Mouse (Mus musculus) hindbrain, embryonic 15.5 days (tissue): ENCODE results near the gene E2f6. TPM values are rescaled to one million over a fixed set of nuclear protein-coding genes. Genes with fewer than 3 reads are reported as not detected.

ENCODE experiments used
- ATAC-seq: fragments of 200-750 bp; cut with Nextera tagmentation; 2 replicates; pipeline ENCODE4 v1.8.0; 2017; ENCODE audit warnings: low read depth, moderate number of reproducible peaks, moderate TSS enrichment; ENCODE audit not compliant: low FRiP score
- H3K27ac ChIP-seq: fragments of 300-500 bp; sonication (generic); replicated peaks from 2 replicates; pipeline ENCODE4 v1.5.1; 2015; ENCODE audit warnings: mild to moderate bottlenecking, inconsistent platforms
- H3K27me3 ChIP-seq: fragments of 300-500 bp; sonication (generic); 2 replicates; pipeline ENCODE4 v1.6.1; 2015; ENCODE audit warnings: control low read depth, inconsistent platforms
- H3K36me3 ChIP-seq: fragments of 300-500 bp; sonication (generic); 2 replicates; pipeline ENCODE4 v1.6.1; 2015; ENCODE audit warnings: control low read depth, inconsistent platforms
- H3K4me1 ChIP-seq: fragments of 300-500 bp; sonication (generic); replicated peaks from 2 replicates; pipeline ENCODE4 v1.6.1; 2015; ENCODE audit warnings: control low read depth, inconsistent platforms
- H3K4me2 ChIP-seq: fragments of 300-500 bp; sonication (generic); 2 replicates; pipeline ENCODE4 v1.6.1; 2015; ENCODE audit warnings: moderate library complexity, mild to moderate bottlenecking, inconsistent platforms
- H3K4me3 ChIP-seq: fragments of 300-500 bp; sonication (generic); 2 replicates; pipeline ENCODE4 v1.5.1; 2015; ENCODE audit warnings: mild to moderate bottlenecking, inconsistent platforms
- H3K9ac ChIP-seq: fragments of 300-500 bp; sonication (generic); 2 replicates; pipeline ENCODE4 v1.6.1; 2015; ENCODE audit warnings: inconsistent platforms
- H3K9me3 ChIP-seq: fragments of 300-500 bp; sonication (generic); 2 replicates; pipeline ENCODE4 v1.6.1; 2016; ENCODE audit warnings: control low read depth, inconsistent platforms
- WGBS: fragments of 180-500 bp; shearing (Covaris S2); methylation state at CpG from one replicate; pipeline ENCODE4 v1.1.7; 2015; 5-methylcytosine and 5-hydroxymethylcytosine counted together
- polyA plus RNA-seq: library from polyadenylated mRNA; unstranded; fragments of >200 nt; fragmentation: Nextera tagmentation; extraction: Ambion mirVana; gene quantifications from 2 replicates; pipeline ENCODE4 v1.2.1, GENCODE M21; 2015

E2f6 gene
- polyA plus RNA-seq, 1 experiment from 2014 or later, result 29.7 TPM

- ATAC-seq, result no peak
- Histone ChIP-seq H3K4me2 (no peak overlapping the region), H3K36me3 (peaks cover 13% of the 10 kb centered on the region), H3K4me1 (0 out of 2 replicates have a peak, but pooled peaks cover 4% of the 10 kb centered on the region), H3K4me3 (no peak overlapping the region), H3K9ac (no peak overlapping the region), H3K27me3 (no peaks in the 10 kb centered on the region), H3K9me3 (no peaks in the 10 kb centered on the region), H3K27ac (no peak overlapping the region)
- WGBS, result 74% methylated on average over 4 of the region's 4 CpGs
Measured at GRCm38 (mm10) chr12:16831071-16831470, 20.3 kb downstream of the E2f6 start.

- Histone ChIP-seq H3K27ac (no peak overlapping the region), H3K4me3 (no peak overlapping the region), H3K36me3 (0 out of 2 replicates have a peak, but pooled peaks cover under 1% of the 10 kb centered on the region), H3K27me3 (no peaks in the 10 kb centered on the region), H3K4me1 (0 out of 2 replicates have a peak, but pooled peaks cover 4% of the 10 kb centered on the region), H3K9me3 (no peaks in the 10 kb centered on the region), H3K9ac (no peak overlapping the region), H3K4me2 (no peak overlapping the region)
- 63% methylated on average over 11 of the region's 11 CpGs for WGBS
- ATAC-seq, result peak; percentile 39; the same call in 1 of the 2 replicates
Measured at GRCm38 (mm10) chr12:16834701-16835100, 23.9 kb downstream of the E2f6 start.

GRCm38 (mm10) chr12:16836188-16836587 is 25.4 kb downstream of the E2f6 start:
- Histone ChIP-seq H3K4me1 (0 out of 2 replicates have a peak, but pooled peaks cover 4% of the 10 kb centered on the region), H3K9ac (no peak overlapping the region), H3K9me3 (no peaks in the 10 kb centered on the region), H3K36me3 (no peaks in the 10 kb centered on the region), H3K4me2 (no peak overlapping the region), H3K4me3 (no peak overlapping the region), H3K27me3 (no peaks in the 10 kb centered on the region), H3K27ac (no peak overlapping the region)
- ATAC-seq, result no peak
- 62% methylated on average over 9 of the region's 9 CpGs for WGBS

- H3K9me3 ChIP-seq, result no peaks in the 10 kb centered on the region
- H3K4me1 ChIP-seq, result 0 out of 2 replicates have a peak, but pooled peaks cover 4% of the 10 kb centered on the region
- H3K36me3 ChIP-seq, result no peaks in the 10 kb centered on the region
- no peak overlapping the region for H3K9ac ChIP-seq
- no peaks in the 10 kb centered on the region for H3K27me3 ChIP-seq
- no peak overlapping the region for H3K27ac ChIP-seq
- H3K4me2 ChIP-seq, result no peak overlapping the region
- H3K4me3 ChIP-seq, result no peak overlapping the region
- no peak for ATAC-seq
- WGBS, result 81% methylated on average over 4 of the region's 4 CpGs
Measured at GRCm38 (mm10) chr12:16837766-16838165, 27.0 kb downstream of the E2f6 start.

GRCm38 (mm10) chr12:16840842-16841782 is 30.3 kb downstream of the E2f6 start:
- ATAC-seq, result no peak
- WGBS, result 84% methylated on average over 8 of the region's 8 CpGs
- no peak overlapping the region for H3K4me3 ChIP-seq

GRCm38 (mm10) chr12:16844623-16845592 is 34.1 kb downstream of the E2f6 start:
- Histone ChIP-seq H3K9ac (no peak overlapping the region), H3K4me3 (no peak overlapping the region), H3K9me3 (no peaks in the 10 kb centered on the region), H3K4me2 (no peak overlapping the region), H3K36me3 (no peaks in the 10 kb centered on the region), H3K27ac (no peak overlapping the region), H3K4me1 (no peaks in the 10 kb centered on the region), H3K27me3 (no peaks in the 10 kb centered on the region)
- WGBS, result 64% methylated on average over 14 of the region's 14 CpGs
- ATAC-seq, result no peak

More at GRCm38 (mm10) chr12:16840842-16841782, 30.3 kb downstream of the E2f6 start:
- Histone ChIP-seq H3K9me3 (no peaks in the 10 kb centered on the region), H3K27ac (no peak overlapping the region), H3K4me1 (no peaks in the 10 kb centered on the region), H3K4me2 (no peak overlapping the region), H3K36me3 (no peaks in the 10 kb centered on the region), H3K27me3 (no peaks in the 10 kb centered on the region), H3K9ac (no peak overlapping the region)

- Histone ChIP-seq H3K4me1 (no peaks in the 10 kb centered on the region), H3K36me3 (no peaks in the 10 kb centered on the region), H3K4me2 (no peak overlapping the region), H3K27me3 (no peaks in the 10 kb centered on the region), H3K4me3 (no peak overlapping the region), H3K27ac (no peak overlapping the region), H3K9me3 (no peaks in the 10 kb centered on the region), H3K9ac (no peak overlapping the region)
- no peak for ATAC-seq
- 86% methylated on average over 4 of the region's 4 CpGs for WGBS
Measured at GRCm38 (mm10) chr12:16847204-16847792, 36.5 kb downstream of the E2f6 start.

GRCm38 (mm10) chr12:16848501-16848900 is 37.7 kb downstream of the E2f6 start:
- Histone ChIP-seq H3K9ac (no peak overlapping the region), H3K9me3 (no peaks in the 10 kb centered on the region)

DNA sequence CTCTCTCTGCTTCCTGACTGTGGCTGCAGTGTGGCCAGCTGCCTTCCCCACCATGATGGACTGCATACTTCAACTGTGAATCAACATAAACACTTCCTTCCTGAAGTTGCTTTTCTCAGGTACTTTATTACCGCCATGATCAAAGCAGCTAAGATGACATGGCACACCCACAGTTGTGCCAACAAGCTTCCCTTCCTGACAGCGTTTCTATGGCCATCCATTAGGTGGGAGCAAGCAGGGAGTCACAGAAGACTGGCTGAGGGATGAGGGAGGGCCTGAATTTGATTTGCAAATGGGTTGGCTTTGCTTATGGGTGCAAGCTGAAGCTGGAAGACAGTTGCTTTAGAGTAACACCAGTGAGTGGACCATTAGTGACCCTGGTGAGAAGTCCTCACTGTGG is 39.1 kb downstream of the E2f6 start:
- WGBS, result 70% methylated on average over 2 of the region's 2 CpGs
- H3K4me1 ChIP-seq, result no peaks in the 10 kb centered on the region
- H3K27ac ChIP-seq, result no peak overlapping the region
- no peaks in the 10 kb centered on the region for H3K9me3 ChIP-seq
- H3K36me3 ChIP-seq, result no peaks in the 10 kb centered on the region
- H3K4me3 ChIP-seq, result no peak overlapping the region
- no peak overlapping the region for H3K9ac ChIP-seq
- H3K27me3 ChIP-seq, result no peaks in the 10 kb centered on the region
- no peak for ATAC-seq
- no peak overlapping the region for H3K4me2 ChIP-seq

More at GRCm38 (mm10) chr12:16848501-16848900, 37.7 kb downstream of the E2f6 start:
- ATAC-seq, result no peak
- Histone ChIP-seq H3K4me3 (no peak overlapping the region), H3K36me3 (no peaks in the 10 kb centered on the region), H3K27me3 (no peaks in the 10 kb centered on the region), H3K4me2 (no peak overlapping the region), H3K27ac (no peak overlapping the region), H3K4me1 (no peaks in the 10 kb centered on the region)
- 92% methylated on average over 2 of the region's 2 CpGs for WGBS

GRCm38 (mm10) chr12:16850431-16851375 is 39.9 kb downstream of the E2f6 start:
- no peaks in the 10 kb centered on the region for H3K9me3 ChIP-seq
- no peak overlapping the region for H3K27ac ChIP-seq
- H3K4me1 ChIP-seq, result peaks cover 2% of the 10 kb centered on the region
- no peak overlapping the region for H3K4me3 ChIP-seq
- WGBS, result 41% methylated on average over 16 of the region's 16 CpGs
- no peak for ATAC-seq
- H3K27me3 ChIP-seq, result no peaks in the 10 kb centered on the region
- H3K36me3 ChIP-seq, result no peaks in the 10 kb centered on the region
- no peak overlapping the region for H3K9ac ChIP-seq
- no peak overlapping the region for H3K4me2 ChIP-seq
